Mouse (Mus musculus): ENCODE data around the gene Pmpcb. TPM values are rescaled to one million over a fixed set of nuclear protein-coding genes. Genes with fewer than 3 reads are reported as not detected.
A peak's percentile ranks its signal among the peaks of the same experiment; 100 is the strongest.

Pmpcb gene
- polyA plus RNA-seq, 1 experiment from 2014 or later: 98.6 TPM

DNA sequence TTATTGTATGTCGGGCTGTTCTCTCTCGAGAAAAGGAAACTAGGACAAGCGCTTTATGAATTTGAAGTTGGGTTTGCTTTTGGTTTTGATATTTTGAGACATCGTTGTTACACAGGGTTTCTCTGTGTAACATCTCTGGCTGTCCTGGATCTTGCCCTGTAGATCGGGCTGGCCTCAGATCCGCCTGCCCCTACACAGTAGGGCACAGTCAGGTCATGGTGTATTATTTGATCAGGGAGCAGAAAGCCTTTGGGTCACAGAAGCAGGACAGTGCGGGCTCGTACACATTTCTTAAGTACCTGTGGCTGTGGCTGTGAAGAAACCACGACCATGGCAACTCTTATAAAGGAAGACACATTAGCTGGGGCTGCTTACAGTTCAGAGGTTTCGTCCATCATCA is 679 bp downstream of the Pmpcb start:
- peak overlapping the region; percentile 80 for H3K9ac ChIP-seq (ENCODE audit: low read length)
- H3K4me3 ChIP-seq (ENCODE audit: low read depth, low read length): peak overlapping the region; percentile 92
- peaks cover 3% of the 10 kb centered on the region for H3K4me1 ChIP-seq (replicated peaks; ENCODE audit: control insufficient read depth, insufficient read depth, low read length)
- 35% methylated on average over 10 of the region's 10 CpGs for WGBS
- DNase-seq (ENCODE audit: low spot score): no peak
- ATAC-seq (replicated peaks; ENCODE audit: low FRiP score): no peak
- H3K27me3 ChIP-seq (ENCODE audit: control insufficient read depth, insufficient read depth, low read length): no peaks in the 10 kb centered on the region
- H3K27ac ChIP-seq (ENCODE audit: low read depth, low read length): no peak overlapping the region
- H3K4me2 ChIP-seq (ENCODE audit: low read depth, low read length, severe bottlenecking): peak overlapping the region; percentile 80
- no peaks in the 10 kb centered on the region; the same call in 1 of the 2 replicates for H3K36me3 ChIP-seq (ENCODE audit: control insufficient read depth, insufficient read depth, low read length)
- H3K9me3 ChIP-seq (ENCODE audit: control insufficient read depth, low read length): no peaks in the 10 kb centered on the region

DNA sequence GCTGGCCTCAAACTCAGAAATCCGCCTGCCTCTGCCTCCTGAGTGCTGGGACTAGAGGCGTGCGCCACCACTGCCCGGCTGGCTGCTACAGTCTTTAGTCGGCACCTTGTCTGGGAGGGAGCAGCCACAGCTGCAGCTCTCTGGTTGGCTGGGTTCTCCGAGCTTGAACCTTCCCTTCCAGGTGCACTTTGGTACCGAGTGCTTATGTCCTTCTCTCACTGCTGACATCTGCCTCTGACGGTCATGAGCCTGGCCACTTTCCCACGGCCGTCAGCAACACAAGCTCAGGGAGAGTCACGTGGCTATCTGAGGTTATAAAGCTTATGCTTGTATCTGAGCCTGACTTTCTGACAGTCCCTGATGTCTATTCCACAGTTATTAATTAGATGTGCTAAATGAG is 2.2 kb downstream of the Pmpcb start:
- no peak overlapping the region for H3K27ac ChIP-seq (ENCODE audit: low read depth, low read length)
- no peaks in the 10 kb centered on the region for H3K27me3 ChIP-seq (ENCODE audit: control insufficient read depth, insufficient read depth, low read length)
- H3K9me3 ChIP-seq (ENCODE audit: control insufficient read depth, low read length): no peaks in the 10 kb centered on the region
- ATAC-seq (replicated peaks; ENCODE audit: low FRiP score) (no peak), DNase-seq (ENCODE audit: low spot score) (no peak)
- no peak overlapping the region for H3K4me3 ChIP-seq (ENCODE audit: low read depth, low read length)
- no peaks in the 10 kb centered on the region; the same call in 1 of the 2 replicates for H3K4me1 ChIP-seq (replicated peaks; ENCODE audit: control insufficient read depth, insufficient read depth, low read length)
- WGBS: 91% methylated on average over 11 of the region's 11 CpGs
- no peak overlapping the region for H3K9ac ChIP-seq (ENCODE audit: low read length)
- H3K4me2 ChIP-seq (ENCODE audit: low read depth, low read length, severe bottlenecking): no peak overlapping the region
- no peaks in the 10 kb centered on the region; the same call in 1 of the 2 replicates for H3K36me3 ChIP-seq (ENCODE audit: control insufficient read depth, insufficient read depth, low read length)

DNA sequence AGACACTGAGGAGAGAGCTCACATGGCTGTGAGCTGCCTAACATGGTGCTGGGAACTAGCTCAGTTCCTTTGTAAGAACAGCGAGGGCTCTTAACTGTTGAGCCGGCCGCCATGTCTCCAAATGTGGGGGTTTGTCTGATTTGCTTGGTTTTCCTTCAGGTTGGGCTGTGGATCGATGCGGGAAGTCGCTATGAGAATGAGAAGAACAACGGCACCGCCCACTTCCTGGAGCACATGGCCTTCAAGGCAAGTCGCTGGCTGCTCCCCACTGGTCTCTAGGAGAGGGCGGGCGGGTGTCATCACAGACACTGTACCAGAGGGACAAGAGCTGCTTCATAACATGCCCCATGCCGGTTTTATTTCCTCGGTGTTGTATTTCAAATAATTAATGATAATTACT is 2.9 kb downstream of the Pmpcb start:
- no peak for ATAC-seq (replicated peaks; ENCODE audit: low FRiP score)
- no peak for DNase-seq (ENCODE audit: low spot score)
- no peaks in the 10 kb centered on the region; the same call in 1 of the 2 replicates for H3K4me1 ChIP-seq (replicated peaks; ENCODE audit: control insufficient read depth, insufficient read depth, low read length)
- no peak overlapping the region for H3K27ac ChIP-seq (ENCODE audit: low read depth, low read length)
- no peaks in the 10 kb centered on the region; the same call in 1 of the 2 replicates for H3K36me3 ChIP-seq (ENCODE audit: control insufficient read depth, insufficient read depth, low read length)
- no peaks in the 10 kb centered on the region for H3K9me3 ChIP-seq (ENCODE audit: control insufficient read depth, low read length)
- no peak overlapping the region for H3K9ac ChIP-seq (ENCODE audit: low read length)
- WGBS: 88% methylated on average over 13 of the region's 13 CpGs
- no peak overlapping the region for H3K4me3 ChIP-seq (ENCODE audit: low read depth, low read length)
- no peak overlapping the region for H3K4me2 ChIP-seq (ENCODE audit: low read depth, low read length, severe bottlenecking)
- no peaks in the 10 kb centered on the region for H3K27me3 ChIP-seq (ENCODE audit: control insufficient read depth, insufficient read depth, low read length)

DNA sequence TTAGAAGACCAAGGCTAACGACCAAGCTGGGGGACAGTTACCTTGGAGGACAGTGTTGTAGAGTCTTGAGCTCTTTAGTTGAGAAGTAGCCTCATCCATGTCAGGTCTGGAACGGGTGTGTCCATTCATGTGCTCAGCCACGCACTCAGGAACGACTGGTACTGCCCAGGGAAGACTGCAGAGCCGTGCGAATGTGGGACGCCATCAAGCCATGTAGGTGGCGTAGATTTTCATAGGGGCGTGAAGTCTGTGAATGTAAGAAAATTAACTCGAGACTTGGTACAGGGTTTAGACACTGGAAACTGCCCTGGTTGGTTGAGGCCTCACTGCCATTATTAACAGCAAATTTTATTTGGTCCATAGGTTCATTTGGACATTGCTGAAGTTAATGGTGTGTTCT is 6.7 kb downstream of the Pmpcb start:
- DNase-seq (ENCODE audit: low spot score) (no peak), ATAC-seq (replicated peaks; ENCODE audit: low FRiP score) (no peak)
- 95% methylated on average over 10 of the region's 10 CpGs for WGBS

DNA sequence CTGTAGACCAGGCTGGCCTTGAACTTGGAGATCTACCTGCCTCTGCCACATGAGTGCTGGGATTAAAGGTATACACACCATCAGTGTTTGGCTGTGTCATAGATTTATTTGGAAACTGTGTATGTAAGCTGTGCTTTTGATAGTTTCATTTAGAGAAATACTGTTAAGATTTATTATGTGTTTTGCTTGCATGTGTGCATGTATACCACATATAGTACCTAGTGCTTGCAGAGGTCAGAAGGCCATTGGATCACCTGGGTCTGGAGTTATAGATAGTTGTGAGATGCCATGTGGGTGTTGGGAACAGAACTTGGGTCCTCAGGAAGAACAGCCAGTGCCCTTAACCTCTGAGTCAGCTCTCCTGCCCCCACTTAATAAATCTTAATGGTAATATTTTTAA is 7.7 kb downstream of the Pmpcb start:
- DNase-seq (ENCODE audit: low spot score) (no peak), ATAC-seq (replicated peaks; ENCODE audit: low FRiP score) (no peak)
- Histone ChIP-seq H3K36me3 (ENCODE audit: control insufficient read depth, insufficient read depth, low read length) (peaks cover 2% of the 10 kb centered on the region; the same call in 1 of the 2 replicates), H3K4me3 (ENCODE audit: low read depth, low read length) (no peak overlapping the region), H3K27me3 (ENCODE audit: control insufficient read depth, insufficient read depth, low read length) (no peaks in the 10 kb centered on the region), H3K4me2 (ENCODE audit: low read depth, low read length, severe bottlenecking) (no peak overlapping the region), H3K4me1 (replicated peaks; ENCODE audit: control insufficient read depth, insufficient read depth, low read length) (no peaks in the 10 kb centered on the region), H3K9ac (ENCODE audit: low read length) (no peak overlapping the region), H3K9me3 (ENCODE audit: control insufficient read depth, low read length) (no peaks in the 10 kb centered on the region), H3K27ac (ENCODE audit: low read depth, low read length) (no peak overlapping the region)

More for the DNA sequence above, 6.7 kb downstream of the Pmpcb start:
- H3K4me3 ChIP-seq (ENCODE audit: low read depth, low read length): no peak overlapping the region
- H3K4me2 ChIP-seq (ENCODE audit: low read depth, low read length, severe bottlenecking): no peak overlapping the region
- no peaks in the 10 kb centered on the region; the same call in 1 of the 2 replicates for H3K4me1 ChIP-seq (replicated peaks; ENCODE audit: control insufficient read depth, insufficient read depth, low read length)
- H3K9me3 ChIP-seq (ENCODE audit: control insufficient read depth, low read length): no peaks in the 10 kb centered on the region
- H3K9ac ChIP-seq (ENCODE audit: low read length): no peak overlapping the region
- peaks cover 2% of the 10 kb centered on the region; the same call in 1 of the 2 replicates for H3K36me3 ChIP-seq (ENCODE audit: control insufficient read depth, insufficient read depth, low read length)
- no peaks in the 10 kb centered on the region for H3K27me3 ChIP-seq (ENCODE audit: control insufficient read depth, insufficient read depth, low read length)
- no peak overlapping the region for H3K27ac ChIP-seq (ENCODE audit: low read depth, low read length)

DNA sequence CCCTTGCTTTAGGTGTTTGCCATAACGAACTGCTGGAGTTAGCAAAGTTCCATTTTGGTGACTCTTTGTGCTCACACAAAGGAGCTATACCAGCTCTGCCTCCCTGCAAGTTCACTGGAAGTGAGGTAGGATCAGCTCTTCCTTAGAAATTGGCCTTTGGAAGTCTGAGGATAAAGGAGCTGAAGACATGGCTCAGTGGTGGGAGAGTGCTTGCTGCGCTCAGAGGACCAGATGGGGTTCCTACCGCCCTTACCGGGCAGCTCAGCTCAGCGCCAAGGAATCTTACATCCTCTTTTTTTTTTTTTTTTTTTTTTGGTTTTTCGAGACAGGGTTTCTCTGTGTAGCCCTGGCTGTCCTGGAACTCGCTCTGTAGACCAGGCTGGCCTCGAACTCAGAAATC is 9.0 kb downstream of the Pmpcb start:
- ATAC-seq (replicated peaks; ENCODE audit: low FRiP score) (no peak), DNase-seq (ENCODE audit: low spot score) (no peak)
- peaks cover 2% of the 10 kb centered on the region; the same call in 1 of the 2 replicates for H3K36me3 ChIP-seq (ENCODE audit: control insufficient read depth, insufficient read depth, low read length)
- H3K27ac ChIP-seq (ENCODE audit: low read depth, low read length): no peak overlapping the region
- H3K9ac ChIP-seq (ENCODE audit: low read length): no peak overlapping the region
- no peaks in the 10 kb centered on the region for H3K4me1 ChIP-seq (replicated peaks; ENCODE audit: control insufficient read depth, insufficient read depth, low read length)
- H3K27me3 ChIP-seq (ENCODE audit: control insufficient read depth, insufficient read depth, low read length): no peaks in the 10 kb centered on the region
- 94% methylated on average over 7 of the region's 8 CpGs for WGBS
- H3K4me2 ChIP-seq (ENCODE audit: low read depth, low read length, severe bottlenecking): no peak overlapping the region
- H3K9me3 ChIP-seq (ENCODE audit: control insufficient read depth, low read length): no peaks in the 10 kb centered on the region
- no peak overlapping the region for H3K4me3 ChIP-seq (ENCODE audit: low read depth, low read length)

DNA sequence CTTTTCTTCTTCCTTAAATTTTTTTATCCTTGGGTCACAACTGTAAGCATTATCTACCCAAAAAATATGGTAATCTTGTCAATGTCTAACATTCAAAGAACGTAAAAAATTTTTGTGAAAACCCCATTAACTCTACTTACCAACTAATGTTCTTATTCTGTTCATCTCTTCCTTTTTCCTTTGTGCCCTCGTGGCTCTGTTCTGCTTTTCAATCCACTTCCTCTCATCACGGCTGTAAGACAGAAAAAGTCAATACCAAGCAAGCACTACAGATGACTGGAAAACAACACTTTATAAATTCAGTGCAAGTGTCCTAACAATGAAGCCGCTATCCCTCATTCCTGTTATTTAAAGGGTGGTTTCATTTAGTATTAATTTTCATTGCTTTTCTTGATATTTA is 31.6 kb downstream of the Pmpcb start:
- ATAC-seq (replicated peaks; ENCODE audit: low FRiP score) (no peak), DNase-seq (ENCODE audit: low spot score) (no peak)
- peaks cover 13% of the 10 kb centered on the region; the same call in 1 of the 2 replicates for H3K36me3 ChIP-seq (ENCODE audit: control insufficient read depth, insufficient read depth, low read length)
- no peak overlapping the region for H3K9ac ChIP-seq (ENCODE audit: low read length)
- H3K27me3 ChIP-seq (ENCODE audit: control insufficient read depth, insufficient read depth, low read length): no peaks in the 10 kb centered on the region
- H3K9me3 ChIP-seq (ENCODE audit: control insufficient read depth, low read length): no peaks in the 10 kb centered on the region
- no peak overlapping the region for H3K4me3 ChIP-seq (ENCODE audit: low read depth, low read length)
- H3K4me1 ChIP-seq (replicated peaks; ENCODE audit: control insufficient read depth, insufficient read depth, low read length): no peaks in the 10 kb centered on the region
- WGBS: 86% methylated on average over 4 of the region's 4 CpGs
- H3K27ac ChIP-seq (ENCODE audit: low read depth, low read length): no peak overlapping the region
- no peak overlapping the region for H3K4me2 ChIP-seq (ENCODE audit: low read depth, low read length, severe bottlenecking)

DNA sequence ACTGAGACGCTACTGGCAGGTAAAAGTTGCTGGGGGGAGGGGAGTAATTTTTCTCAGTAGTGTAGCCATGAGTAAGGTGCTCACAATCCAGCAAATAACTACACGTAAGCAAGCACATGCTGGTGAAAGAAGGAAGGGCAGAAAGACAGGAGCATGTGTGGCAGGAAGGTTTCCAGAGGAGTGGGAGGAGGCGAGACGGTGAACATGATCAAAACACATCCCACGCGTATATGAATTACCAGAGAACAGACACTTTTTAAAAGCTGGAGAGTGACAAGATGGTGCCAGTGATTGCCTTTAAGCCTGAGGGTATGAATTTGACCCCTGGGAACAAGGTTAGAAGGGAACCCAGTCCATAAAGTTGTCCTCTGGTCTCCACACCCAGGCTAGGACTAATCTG is 32.9 kb downstream of the Pmpcb start:
- no peak for DNase-seq (ENCODE audit: low spot score)

DNA sequence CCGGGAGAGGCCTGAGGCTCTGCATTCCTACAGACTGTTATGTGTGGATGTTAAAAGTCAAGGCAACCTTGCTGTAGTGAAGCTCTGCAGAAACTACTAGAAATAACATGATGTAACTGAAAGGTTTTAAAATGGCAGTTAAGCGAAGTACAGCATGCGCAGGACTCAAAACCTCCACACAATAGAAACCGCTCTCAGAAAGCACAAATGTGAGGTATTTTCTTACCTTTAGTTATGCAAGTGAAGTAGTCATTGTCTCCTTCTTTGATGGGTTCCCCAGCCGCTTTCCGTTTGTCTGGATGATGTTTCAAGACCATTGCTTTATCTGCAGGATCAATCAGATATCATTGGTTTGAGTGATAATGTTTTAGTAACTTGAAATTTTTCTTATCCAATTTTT is 39.5 kb downstream of the Pmpcb start:
- Histone ChIP-seq H3K27ac (ENCODE audit: low read depth, low read length) (no peak overlapping the region), H3K4me3 (ENCODE audit: low read depth, low read length) (no peak overlapping the region), H3K4me1 (replicated peaks; ENCODE audit: control insufficient read depth, insufficient read depth, low read length) (no peaks in the 10 kb centered on the region), H3K9me3 (ENCODE audit: control insufficient read depth, low read length) (no peaks in the 10 kb centered on the region), H3K27me3 (ENCODE audit: control insufficient read depth, insufficient read depth, low read length) (no peaks in the 10 kb centered on the region), H3K36me3 (ENCODE audit: control insufficient read depth, insufficient read depth, low read length) (peaks cover 12% of the 10 kb centered on the region; the same call in 1 of the 2 replicates), H3K9ac (ENCODE audit: low read length) (no peak overlapping the region), H3K4me2 (ENCODE audit: low read depth, low read length, severe bottlenecking) (no peak overlapping the region)
- DNase-seq (ENCODE audit: low spot score) (no peak), ATAC-seq (replicated peaks; ENCODE audit: low FRiP score) (no peak)
- 96% methylated on average over 6 of the region's 6 CpGs for WGBS

More for the DNA sequence above, 32.9 kb downstream of the Pmpcb start:
- Histone ChIP-seq H3K36me3 (ENCODE audit: control insufficient read depth, insufficient read depth, low read length) (peaks cover 13% of the 10 kb centered on the region; the same call in 1 of the 2 replicates), H3K4me1 (replicated peaks; ENCODE audit: control insufficient read depth, insufficient read depth, low read length) (no peaks in the 10 kb centered on the region), H3K9me3 (ENCODE audit: control insufficient read depth, low read length) (no peaks in the 10 kb centered on the region), H3K27me3 (ENCODE audit: control insufficient read depth, insufficient read depth, low read length) (no peaks in the 10 kb centered on the region), H3K9ac (ENCODE audit: low read length) (no peak overlapping the region), H3K27ac (ENCODE audit: low read depth, low read length) (no peak overlapping the region), H3K4me3 (ENCODE audit: low read depth, low read length) (no peak overlapping the region), H3K4me2 (ENCODE audit: low read depth, low read length, severe bottlenecking) (no peak overlapping the region)
- no peak for ATAC-seq (replicated peaks; ENCODE audit: low FRiP score)
- WGBS: 95% methylated on average over 6 of the region's 6 CpGs
